Mouse (Mus musculus) hindbrain, embryonic 11.5 days (tissue): ENCODE data around the gene 2810459M11Rik. TPM values are rescaled to one million over a fixed set of nuclear protein-coding genes. Genes with fewer than 3 reads are reported as not detected.
"Not testable (repeated sequence)": the region's sequence is repeated elsewhere in the genome, so short reads cannot be mapped to it uniquely, and the experiment has no call there.

Experiments used
- ATAC-seq: fragments of 200-750 bp; cut with Nextera tagmentation; 2 replicates; pipeline ENCODE4 v1.8.0; 2017; ENCODE audit warnings: mild to moderate bottlenecking, moderate TSS enrichment, moderate library complexity; ENCODE audit not compliant: low FRiP score
- DNase-seq: peaks from one replicate; pipeline ENCODE4 v3.0.0-alpha.2; 2015; ENCODE audit warnings: low spot score
- H3K27ac ChIP-seq: fragments of 300-500 bp; sonication (generic); 2 replicates; pipeline ENCODE4 v1.5.1; 2014; ENCODE audit warnings: mild to moderate bottlenecking, low read depth, low read length
- H3K27me3 ChIP-seq: fragments of 300-500 bp; sonication (generic); 2 replicates; pipeline ENCODE4 v1.6.1; 2014; ENCODE audit warnings: mild to moderate bottlenecking, low read length, moderate library complexity, mixed read lengths; ENCODE audit not compliant: control insufficient read depth, insufficient read depth
- H3K36me3 ChIP-seq: fragments of 300-500 bp; sonication (generic); 2 replicates; pipeline ENCODE4 v1.6.1; 2014; ENCODE audit warnings: mild to moderate bottlenecking, low read length, moderate library complexity, mixed read lengths; ENCODE audit not compliant: control insufficient read depth, insufficient read depth
- H3K4me1 ChIP-seq: fragments of 300-500 bp; sonication (generic); replicated peaks from 2 replicates; pipeline ENCODE4 v1.6.1; 2014; ENCODE audit warnings: low read length, mixed read lengths; ENCODE audit not compliant: control insufficient read depth, insufficient read depth
- H3K4me2 ChIP-seq: fragments of 300-500 bp; sonication (generic); replicated peaks from 2 replicates; pipeline ENCODE4 v1.6.1; 2014; ENCODE audit warnings: mild to moderate bottlenecking, low read depth, low read length
- H3K4me3 ChIP-seq: fragments of 300-500 bp; sonication (generic); 2 replicates; pipeline ENCODE4 v1.5.1; 2014; ENCODE audit warnings: low read depth, low read length
- H3K9ac ChIP-seq: fragments of 300-500 bp; sonication (generic); 2 replicates; pipeline ENCODE4 v1.6.1; 2014; ENCODE audit warnings: low read depth, low read length
- H3K9me3 ChIP-seq: fragments of 300-500 bp; sonication (generic); 2 replicates; pipeline ENCODE4 v1.6.1; 2016; ENCODE audit warnings: low read length; ENCODE audit not compliant: control insufficient read depth
- WGBS: fragments of 180-500 bp; shearing (Covaris S2); extraction: QIAGEN DNeasy Blood & Tissue Kit; methylation state at CpG from one replicate; pipeline ENCODE4 v1.1.7; 2014; 5-methylcytosine and 5-hydroxymethylcytosine counted together
- polyA plus RNA-seq: library from polyadenylated mRNA; unstranded; fragments of >200 nt; fragmentation: Nextera tagmentation; extraction: Ambion mirVana; gene quantifications from 2 replicates; pipeline ENCODE4 v1.2.1, GENCODE M21; 2014

Gene 2810459M11Rik
- 0.18 and 0.42 TPM in 2 replicates for polyA plus RNA-seq

DNA sequence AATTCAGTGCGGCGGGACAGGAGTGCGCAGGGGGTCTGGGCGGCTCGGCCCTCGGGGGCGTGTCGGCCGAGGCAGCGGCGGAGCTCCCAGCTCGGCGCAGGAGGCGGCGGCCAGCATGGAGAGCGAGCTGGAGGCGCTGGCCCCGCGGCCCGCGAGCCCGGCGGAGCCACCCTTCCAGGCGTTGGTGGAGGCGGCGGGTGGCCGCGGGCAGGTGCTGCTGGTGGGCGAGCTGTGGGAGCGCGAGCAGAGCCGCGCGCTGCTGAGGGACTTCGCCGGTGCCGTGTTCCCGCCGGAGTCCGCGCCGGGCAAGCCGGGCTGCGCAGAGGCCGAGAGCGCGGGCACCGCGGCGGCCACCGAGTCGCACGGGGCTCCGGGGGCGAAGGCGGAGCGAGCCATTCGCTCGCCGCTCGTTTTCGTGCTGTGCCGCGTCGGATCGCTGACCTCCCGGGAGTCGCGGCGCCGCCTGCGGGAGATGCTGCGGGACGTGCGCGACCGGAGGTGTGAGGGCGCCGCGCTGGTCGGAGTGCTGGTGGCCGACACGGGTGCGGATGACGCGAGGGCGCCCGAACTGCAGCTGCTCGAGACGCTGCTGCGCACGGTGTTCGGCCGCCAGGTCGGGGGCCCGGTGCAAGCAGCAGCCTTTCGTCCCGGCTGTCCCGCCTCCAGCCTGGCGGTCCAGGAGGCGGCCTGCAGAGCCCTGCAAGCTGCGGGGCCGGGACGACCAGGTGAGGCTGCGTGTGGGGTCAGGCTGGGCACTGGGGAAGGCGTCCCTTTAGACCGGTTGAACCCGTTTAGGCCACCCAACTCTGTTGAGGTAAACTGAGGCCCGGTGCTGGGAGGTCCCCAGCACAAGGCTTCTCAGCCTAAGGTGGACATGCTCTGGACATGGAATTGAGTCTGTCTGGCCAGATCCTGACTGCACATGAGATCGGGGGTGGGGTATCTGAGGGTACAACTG is at the start of gene 2810459M11Rik:
2810459M11Rik (plus strand) TSS at position 16 of the 958 bp plus-strand sequence.
- Histone ChIP-seq H3K4me1 (no peaks in the 10 kb centered on the region), H3K9me3 (no peaks in the 10 kb centered on the region), H3K4me2 (peak within 1 kb of the TSS; percentile 97), H3K4me3 (peak within 1 kb of the TSS; percentile 54), H3K9ac (peak within 1 kb of the TSS; percentile 42), H3K27ac (no peak within 1 kb of the TSS), H3K27me3 (peaks cover 33% of the 10 kb centered on the region), H3K36me3 (no peaks in the 10 kb centered on the region)
- WGBS, result 1% methylated on average over 88 of the region's 110 CpGs
- DNase-seq (peak; percentile 68), ATAC-seq (peak; percentile 86)

DNA sequence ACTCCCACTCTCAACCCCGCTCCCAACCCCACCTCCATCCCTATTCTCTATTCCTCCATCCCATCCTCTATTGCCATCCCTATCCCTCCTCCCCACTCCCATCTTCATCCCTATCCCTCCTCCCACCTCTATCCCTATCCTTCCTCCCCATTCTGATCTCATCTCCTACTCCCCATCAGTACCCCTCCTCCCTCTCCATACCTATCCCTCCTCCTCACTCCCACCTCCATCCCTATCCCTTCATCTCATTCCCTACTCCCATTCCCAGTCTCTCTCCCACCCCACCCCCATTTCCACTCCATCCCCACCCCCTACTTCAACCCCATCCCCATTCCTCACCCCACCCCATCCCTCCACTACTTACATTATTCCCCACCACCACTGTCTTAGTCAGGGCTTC is 48.4 kb upstream of the 2810459M11Rik start:
- no peaks in the 10 kb centered on the region for H3K4me1 ChIP-seq
- 94% methylated on average over 1 of the region's 1 CpGs for WGBS
- no peaks in the 10 kb centered on the region for H3K27me3 ChIP-seq
- no peak overlapping the region for H3K4me3 ChIP-seq
- DNase-seq, result no peak
- no peaks in the 10 kb centered on the region for H3K9me3 ChIP-seq
- no peaks in the 10 kb centered on the region for H3K36me3 ChIP-seq
- ATAC-seq, result no peak
- H3K4me2 ChIP-seq, result no peak overlapping the region
- H3K9ac ChIP-seq, result no peak overlapping the region
- no peak overlapping the region for H3K27ac ChIP-seq

DNA sequence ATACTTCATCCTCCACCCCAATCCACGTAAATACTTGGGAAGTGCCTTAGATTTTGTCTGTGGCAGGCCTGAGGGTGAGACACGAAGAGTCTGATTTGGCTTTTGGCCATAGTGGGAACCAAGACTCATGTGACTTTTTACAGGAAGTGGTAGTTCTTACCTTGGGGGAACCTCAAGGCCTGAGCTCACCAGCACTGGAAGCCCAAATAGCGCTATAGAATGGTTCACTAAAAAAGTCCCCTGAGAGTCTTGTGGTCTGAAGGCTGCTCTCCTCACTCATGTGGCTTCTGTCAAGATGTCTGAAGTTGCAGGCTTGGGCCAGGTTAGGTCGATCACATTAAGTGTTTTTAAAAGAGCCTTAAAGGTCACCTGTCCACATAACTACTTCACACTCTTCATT is 47.7 kb upstream of the 2810459M11Rik start:
- H3K9ac ChIP-seq, result no peak overlapping the region
- no peak overlapping the region for H3K27ac ChIP-seq
- no peaks in the 10 kb centered on the region for H3K4me1 ChIP-seq
- no peaks in the 10 kb centered on the region for H3K9me3 ChIP-seq
- ATAC-seq (no peak), DNase-seq (no peak)
- no peak overlapping the region for H3K4me2 ChIP-seq
- no peaks in the 10 kb centered on the region for H3K27me3 ChIP-seq
- H3K4me3 ChIP-seq, result no peak overlapping the region
- H3K36me3 ChIP-seq, result no peaks in the 10 kb centered on the region
- WGBS, result 89% methylated on average over 4 of the region's 4 CpGs

DNA sequence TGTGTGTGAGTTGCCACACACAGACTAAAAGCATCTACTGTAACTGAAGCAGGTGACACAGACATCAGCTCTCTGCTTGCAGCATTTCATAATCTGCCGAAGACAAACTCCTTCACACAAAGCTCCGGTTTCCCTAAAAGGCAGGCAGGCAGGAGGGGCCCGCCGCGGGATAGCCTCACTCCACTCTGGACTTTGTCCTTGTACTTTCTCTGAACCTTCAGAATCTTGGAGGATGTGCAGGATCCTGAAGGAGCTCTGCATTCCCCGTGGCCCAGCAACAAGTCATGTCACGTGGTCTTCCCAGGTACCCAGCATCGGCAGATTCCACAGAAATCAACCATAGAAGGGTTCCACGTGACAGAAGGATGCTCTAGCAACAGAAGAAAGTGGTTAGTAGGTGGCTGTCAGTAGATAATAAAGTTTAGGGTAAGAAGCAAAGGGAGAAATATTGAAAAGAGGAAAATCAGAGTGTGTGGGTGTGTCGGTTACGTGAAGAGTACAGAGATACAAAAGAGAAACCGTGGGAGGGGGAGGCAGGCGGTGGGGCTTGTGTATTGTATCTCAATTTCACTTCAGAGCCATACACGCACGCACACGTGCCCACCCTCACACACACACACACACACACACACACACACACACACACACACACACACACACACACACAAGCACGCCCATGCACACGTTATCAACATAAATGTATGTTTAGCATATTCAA is 45.7 kb upstream of the 2810459M11Rik start:
- ATAC-seq, result no peak
- no peak for DNase-seq
- Histone ChIP-seq H3K9ac (no peak overlapping the region), H3K4me2 (no peak overlapping the region), H3K4me1 (no peaks in the 10 kb centered on the region), H3K9me3 (no peaks in the 10 kb centered on the region), H3K27me3 (no peaks in the 10 kb centered on the region), H3K27ac (no peak overlapping the region), H3K36me3 (no peaks in the 10 kb centered on the region), H3K4me3 (no peak overlapping the region)
- 81% methylated on average over 17 of the region's 18 CpGs for WGBS

DNA sequence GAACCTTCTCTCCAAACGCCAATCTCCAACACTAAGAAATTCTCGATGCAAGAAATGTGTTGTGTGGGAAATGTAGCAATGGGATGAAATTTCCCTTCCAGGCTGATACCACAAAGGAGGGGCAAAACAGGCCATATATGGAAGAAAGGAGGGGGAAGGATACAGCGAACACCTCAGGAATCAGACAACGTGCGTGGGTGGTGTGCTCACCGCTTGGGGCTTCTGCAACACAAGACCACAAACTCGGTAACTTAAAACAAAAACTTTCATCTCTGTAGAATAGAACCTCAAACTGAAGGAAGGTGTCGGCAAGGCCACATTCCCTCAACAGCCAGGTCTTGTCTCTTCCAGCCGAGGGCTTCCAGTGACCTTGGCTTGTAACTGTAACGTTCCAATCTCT is 40.1 kb upstream of the 2810459M11Rik start:
- Histone ChIP-seq H3K9ac (no peak overlapping the region), H3K36me3 (no peaks in the 10 kb centered on the region), H3K9me3 (no peaks in the 10 kb centered on the region), H3K27ac (no peak overlapping the region), H3K4me2 (no peak overlapping the region), H3K4me3 (no peak overlapping the region), H3K27me3 (no peaks in the 10 kb centered on the region), H3K4me1 (no peaks in the 10 kb centered on the region)
- no peak for DNase-seq
- no peak for ATAC-seq
- 92% methylated on average over 10 of the region's 10 CpGs for WGBS

DNA sequence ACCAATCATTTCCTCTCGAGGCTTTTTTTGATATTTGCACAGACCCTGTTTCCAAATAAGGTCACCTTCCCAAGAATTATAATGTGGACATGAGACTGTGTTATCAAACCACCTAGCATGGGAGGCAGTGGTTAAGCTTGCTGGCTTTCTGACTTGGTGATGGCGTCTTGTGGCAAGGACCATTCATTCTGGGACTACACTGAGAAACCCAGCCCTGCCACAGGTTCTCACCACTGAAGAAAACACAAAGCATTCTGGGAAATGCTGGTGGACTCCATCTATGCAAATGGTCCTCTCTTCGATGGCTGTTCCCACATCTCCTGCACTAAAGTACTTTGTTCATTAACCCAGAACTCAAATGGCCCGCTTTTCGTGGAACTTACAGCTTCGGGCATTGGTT is 39.6 kb upstream of the 2810459M11Rik start:
- no peak overlapping the region for H3K4me3 ChIP-seq
- no peak overlapping the region for H3K4me2 ChIP-seq
- H3K9me3 ChIP-seq, result no peaks in the 10 kb centered on the region
- no peaks in the 10 kb centered on the region for H3K36me3 ChIP-seq
- DNase-seq, result no peak
- WGBS, result 93% methylated on average over 6 of the region's 6 CpGs
- ATAC-seq, result no peak
- H3K27ac ChIP-seq, result no peak overlapping the region
- H3K4me1 ChIP-seq, result no peaks in the 10 kb centered on the region
- H3K9ac ChIP-seq, result no peak overlapping the region
- no peaks in the 10 kb centered on the region for H3K27me3 ChIP-seq

DNA sequence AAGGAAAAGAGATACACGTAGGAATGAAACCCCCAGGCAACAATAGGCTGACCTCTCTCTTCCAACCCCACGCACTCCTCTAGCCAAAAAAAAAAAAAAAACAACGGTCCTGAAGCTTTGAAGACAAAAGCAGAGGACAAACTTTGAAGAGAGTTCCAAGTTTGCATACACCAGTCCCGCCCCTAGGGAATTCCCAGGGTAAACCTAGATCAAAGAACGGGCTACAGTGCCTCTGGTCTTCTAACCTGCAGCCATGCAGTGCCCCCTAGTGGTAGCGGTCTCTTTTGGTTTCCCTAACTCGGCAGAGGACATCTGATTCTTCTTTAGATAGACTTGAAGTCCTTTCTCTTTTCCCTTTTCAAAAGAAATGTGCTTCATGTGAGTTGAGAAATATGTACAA is 37.9 kb upstream of the 2810459M11Rik start:
- H3K4me2 ChIP-seq, result no peak overlapping the region
- H3K36me3 ChIP-seq, result no peaks in the 10 kb centered on the region
- no peak overlapping the region for H3K9ac ChIP-seq
- peak; percentile 95 for DNase-seq
- ATAC-seq, result peak; percentile 78
- no peaks in the 10 kb centered on the region for H3K4me1 ChIP-seq
- H3K27me3 ChIP-seq, result no peaks in the 10 kb centered on the region
- H3K9me3 ChIP-seq, result no peaks in the 10 kb centered on the region
- under 1% methylated on average over 7 of the region's 7 CpGs for WGBS
- H3K4me3 ChIP-seq, result no peak overlapping the region
- no peak overlapping the region for H3K27ac ChIP-seq

DNA sequence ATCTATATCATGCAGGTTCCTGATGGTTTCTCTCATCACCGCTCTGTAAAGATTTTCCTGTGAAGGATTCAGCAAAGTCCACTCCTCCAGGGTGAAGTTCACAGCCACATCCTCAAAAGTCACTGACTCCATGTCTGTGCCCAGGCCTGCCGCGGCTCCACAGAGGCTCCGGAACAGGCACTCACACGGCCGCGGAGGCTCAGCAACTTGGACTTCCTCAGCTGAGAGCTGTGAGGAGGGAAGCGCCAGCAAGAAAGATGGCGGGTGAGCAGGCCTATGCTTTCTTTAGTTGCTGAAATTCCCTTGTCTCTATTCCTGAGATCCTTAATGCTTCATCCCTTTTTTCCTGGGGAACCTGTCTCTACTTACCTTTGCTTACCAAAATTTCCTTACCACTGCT is 29.9 kb upstream of the 2810459M11Rik start:
- H3K9me3 ChIP-seq, ATAC-seq, H3K4me1 ChIP-seq, H3K9ac ChIP-seq, H3K27ac ChIP-seq, DNase-seq, H3K36me3 ChIP-seq, H3K4me3 ChIP-seq, H3K4me2 ChIP-seq: not testable (repeated sequence)
- 87% methylated on average over 9 of the region's 9 CpGs for WGBS
- H3K27me3 ChIP-seq, result peaks cover 19% of the 10 kb centered on the region
